Mouse (Mus musculus) hematopoietic stem cell, adult 5-6 weeks (primary cell): ENCODE results near the gene Sept3. TPM values are rescaled to one million over a fixed set of nuclear protein-coding genes. Genes with fewer than 3 reads are reported as not detected.
"Not testable (repeated sequence)": the region's sequence is repeated elsewhere in the genome, so short reads cannot be mapped to it uniquely, and the experiment has no call there.

ENCODE experiments used
- ATAC-seq, 2 experiments: fragments of 125-278 bp in 1 of 2; replicated peaks in 1 of 2; 2 replicates each; pipeline ENCODE4 v1.8.0; 2016 to 2017; ENCODE audit warnings: inconsistent platforms in 2 of 2, mild to moderate bottlenecking in 2 of 2, moderate number of reproducible peaks in 2 of 2, low read depth in 1 of 2, moderate TSS enrichment in 1 of 2; ENCODE audit not compliant: low FRiP score in 2 of 2, poor library complexity in 2 of 2, severe bottlenecking in 2 of 2, insufficient read depth in 1 of 2, low TSS enrichment in 1 of 2
- total RNA-seq: library from RNA; stranded (forward); fragments of 172-1452, 232-1000 nt; gene quantifications from 2 replicates; pipeline ENCODE4 v1.2.3, GENCODE M21; 2017

Sept3 gene
- total RNA-seq = 1.1 TPM in 2 replicates

- no peak for ATAC-seq
Measured at GRCm38 (mm10) chr15:82274593-82274926, at the start of gene Sept3. TSS of gene Sept3 (plus strand) at chr15:82274893.

- ATAC-seq = no peak
Measured at GRCm38 (mm10) chr15:82225769-82226168, 48.9 kb upstream of the Sept3 start.

GRCm38 (mm10) chr15:82229542-82230045 lies 45.1 kb upstream of the Sept3 start:
- ATAC-seq = no peak

GRCm38 (mm10) chr15:82230098-82230611 lies 44.5 kb upstream of the Sept3 start:
- no peak for ATAC-seq

GRCm38 (mm10) chr15:82231100-82231499 lies 43.6 kb upstream of the Sept3 start:
- no peak for ATAC-seq

- ATAC-seq = no peak
Measured at GRCm38 (mm10) chr15:82231591-82232378, 42.9 kb upstream of the Sept3 start.

GRCm38 (mm10) chr15:82232651-82233050 lies 42.0 kb upstream of the Sept3 start:
- no peak for ATAC-seq

- ATAC-seq = peak in 1 of 2 experiments; percentile 40; a peak in 3 of 4 replicates
Measured at GRCm38 (mm10) chr15:82235661-82236060, 39.0 kb upstream of the Sept3 start.

- ATAC-seq = peak; percentile 70 to 83; a peak in 3 of 4 replicates
Measured at GRCm38 (mm10) chr15:82236565-82236964, 38.1 kb upstream of the Sept3 start.

- no peak for ATAC-seq
Measured at GRCm38 (mm10) chr15:82243311-82243710, 31.4 kb upstream of the Sept3 start.

GRCm38 (mm10) chr15:82243742-82244114 lies 31.0 kb upstream of the Sept3 start:
- ATAC-seq = no peak

- peak; percentile 97 to 99 for ATAC-seq
Measured at GRCm38 (mm10) chr15:82244115-82244804, 30.4 kb upstream of the Sept3 start, which contains the start of gene Cenpm. TSS of gene Cenpm (minus strand) at chr15:82244748.

- not testable (repeated sequence) for ATAC-seq
Measured at GRCm38 (mm10) chr15:82244805-82245161, 29.9 kb upstream of the Sept3 start.

- ATAC-seq = no peak
Measured at GRCm38 (mm10) chr15:82247131-82247776, 27.4 kb upstream of the Sept3 start.

- no peak for ATAC-seq
Measured at GRCm38 (mm10) chr15:82251579-82251978, 23.1 kb upstream of the Sept3 start.

GRCm38 (mm10) chr15:82252097-82252496 lies 22.6 kb upstream of the Sept3 start, which contains the start of gene 1500009C09Rik:
TSS of gene 1500009C09Rik (plus strand) at chr15:82252397.
- no peak for ATAC-seq

- no peak for ATAC-seq
Measured at GRCm38 (mm10) chr15:82255248-82255647, 19.4 kb upstream of the Sept3 start.

GRCm38 (mm10) chr15:82255944-82256383 lies 18.7 kb upstream of the Sept3 start:
- ATAC-seq = no peak
